Mouse (Mus musculus): ENCODE measurements at regions not wholly inside any gene's neighbourhood (a gene's known extent, or its start where the extent isn't known, plus 50 kb on each side); places are given as distances from the start of the nearest gene placed in this dataset.

DNA sequence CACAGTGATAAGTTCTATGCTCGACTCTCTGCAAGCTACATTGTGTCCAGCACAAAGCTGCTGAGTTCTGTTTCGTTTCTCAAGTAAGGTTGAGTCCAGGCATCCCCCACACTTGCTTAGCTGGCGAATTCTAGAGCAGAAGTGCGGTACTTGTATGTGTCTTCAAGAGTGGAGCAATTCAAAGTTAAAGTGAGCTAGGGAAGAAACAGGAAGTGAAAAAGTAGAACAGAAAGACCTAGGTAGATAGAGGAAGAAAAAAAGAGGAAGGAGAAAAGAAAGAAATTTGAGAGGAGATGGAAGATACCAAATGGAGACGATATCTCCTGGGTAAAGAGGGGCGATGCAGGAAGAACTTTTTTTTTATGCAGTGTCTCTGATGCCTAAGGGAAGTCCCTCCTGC lies 51.4 kb upstream of the Marcks start:
- no peak for TF ChIP-seq CTCF (conservative IDR thresholded peaks at IDR 0.05; ENCODE audit: insufficient read depth, insufficient read length, low read depth, low read length)
- no peak for TF ChIP-seq POLR2A (IDR thresholded peaks at IDR 0.05; ENCODE audit: low read depth, low read length)

Measured in kidney, adult 2 months (tissue).